Mouse (Mus musculus): ENCODE results near the gene Rps15. TPM values are rescaled to one million over a fixed set of nuclear protein-coding genes. Genes with fewer than 3 reads are reported as not detected.

Gene Rps15
- polyA plus RNA-seq, 1 experiment from 2014 or later, result 583 TPM

- ATAC-seq (ENCODE audit: low FRiP score), result 0 out of 2 replicates have a peak, but pooled peaks have one; percentile 19
Observed at GRCm38 (mm10) chr10:80281921-80282371, 10.3 kb upstream of the Rps15 start.

GRCm38 (mm10) chr10:80282481-80283441, 9.5 kb upstream of the Rps15 start:
- Histone ChIP-seq H3K27ac (peak overlapping the region; percentile 65), H3K9ac (no peak overlapping the region), H3K4me2 (no peak overlapping the region), H3K4me3 (no peak overlapping the region), H3K36me3 (peaks cover 95% of the 10 kb centered on the region), H3K4me1 (replicated peaks) (peaks cover 14% of the 10 kb centered on the region), H3K9me3 (no peaks in the 10 kb centered on the region), H3K27me3 (no peaks in the 10 kb centered on the region)
- no peak for ATAC-seq (ENCODE audit: low FRiP score)
- 92% methylated on average over 20 of the region's 20 CpGs for WGBS

More at GRCm38 (mm10) chr10:80281921-80282371, 10.3 kb upstream of the Rps15 start:
- Histone ChIP-seq H3K4me2 (no peak overlapping the region), H3K9me3 (no peaks in the 10 kb centered on the region), H3K9ac (peak overlapping the region; percentile 49; the same call in 1 of the 2 replicates), H3K4me1 (replicated peaks) (peaks cover 14% of the 10 kb centered on the region), H3K36me3 (peaks cover 96% of the 10 kb centered on the region), H3K27ac (peak overlapping the region; percentile 65), H3K27me3 (no peaks in the 10 kb centered on the region), H3K4me3 (no peak overlapping the region)
- 46% methylated on average over 8 of the region's 8 CpGs for WGBS

- no peaks in the 10 kb centered on the region for H3K27me3 ChIP-seq
- H3K9ac ChIP-seq, result no peak overlapping the region
- H3K4me1 ChIP-seq (replicated peaks), result peaks cover 14% of the 10 kb centered on the region
- H3K36me3 ChIP-seq, result peaks cover 85% of the 10 kb centered on the region
- 80% methylated on average over 15 of the region's 15 CpGs for WGBS
- H3K27ac ChIP-seq, result no peak overlapping the region
- no peaks in the 10 kb centered on the region for H3K9me3 ChIP-seq
- no peak overlapping the region for H3K4me3 ChIP-seq
- H3K4me2 ChIP-seq, result no peak overlapping the region
- ATAC-seq (ENCODE audit: low FRiP score), result no peak
Observed at GRCm38 (mm10) chr10:80285222-80286070, 6.8 kb upstream of the Rps15 start.

- Histone ChIP-seq H3K4me1 (replicated peaks) (peaks cover 8% of the 10 kb centered on the region), H3K4me2 (no peak overlapping the region), H3K27me3 (no peaks in the 10 kb centered on the region), H3K27ac (no peak overlapping the region), H3K9ac (no peak overlapping the region), H3K4me3 (no peak overlapping the region), H3K36me3 (peaks cover 60% of the 10 kb centered on the region), H3K9me3 (no peaks in the 10 kb centered on the region)
- no peak for ATAC-seq (ENCODE audit: low FRiP score)
- 96% methylated on average over 12 of the region's 12 CpGs for WGBS
Observed at GRCm38 (mm10) chr10:80288097-80288496, 4.2 kb upstream of the Rps15 start.

- WGBS, result 77% methylated on average over 8 of the region's 8 CpGs
- no peak for ATAC-seq (ENCODE audit: low FRiP score)
- Histone ChIP-seq H3K9ac (no peak overlapping the region), H3K9me3 (no peaks in the 10 kb centered on the region), H3K27ac (no peak overlapping the region), H3K27me3 (no peaks in the 10 kb centered on the region), H3K4me2 (no peak overlapping the region), H3K36me3 (peaks cover 58% of the 10 kb centered on the region), H3K4me3 (no peak overlapping the region), H3K4me1 (replicated peaks) (peaks cover 14% of the 10 kb centered on the region)
Observed at GRCm38 (mm10) chr10:80288657-80289056, 3.6 kb upstream of the Rps15 start.

GRCm38 (mm10) chr10:80293325-80293724, 1.1 kb downstream of the Rps15 start:
- Histone ChIP-seq H3K4me3 (peak overlapping the region; percentile 89), H3K4me1 (replicated peaks) (peaks cover 60% of the 10 kb centered on the region), H3K36me3 (peaks cover 30% of the 10 kb centered on the region), H3K9me3 (no peaks in the 10 kb centered on the region), H3K27me3 (no peaks in the 10 kb centered on the region), H3K27ac (peak overlapping the region; percentile 95), H3K4me2 (peak overlapping the region; percentile 99), H3K9ac (peak overlapping the region; percentile 100)
- no peak for ATAC-seq (ENCODE audit: low FRiP score)
- 29% methylated on average over 14 of the region's 14 CpGs for WGBS

GRCm38 (mm10) chr10:80294311-80294710, 2.1 kb downstream of the Rps15 start:
- Histone ChIP-seq H3K9me3 (no peaks in the 10 kb centered on the region), H3K27ac (no peak overlapping the region), H3K27me3 (no peaks in the 10 kb centered on the region), H3K36me3 (peaks cover 20% of the 10 kb centered on the region), H3K4me2 (no peak overlapping the region), H3K9ac (peak overlapping the region; percentile 35; the same call in 1 of the 2 replicates), H3K4me3 (no peak overlapping the region; the same call in 1 of the 2 replicates), H3K4me1 (replicated peaks) (peaks cover 64% of the 10 kb centered on the region)
- 79% methylated on average over 4 of the region's 4 CpGs for WGBS
- no peak for ATAC-seq (ENCODE audit: low FRiP score)

GRCm38 (mm10) chr10:80294788-80295303, 2.6 kb downstream of the Rps15 start:
- ATAC-seq (ENCODE audit: low FRiP score), result no peak
- H3K27ac ChIP-seq, result peak overlapping the region; percentile 97; the same call in 1 of the 2 replicates
- peaks cover 68% of the 10 kb centered on the region for H3K4me1 ChIP-seq (replicated peaks)
- H3K36me3 ChIP-seq, result peaks cover 19% of the 10 kb centered on the region
- no peaks in the 10 kb centered on the region for H3K27me3 ChIP-seq
- no peaks in the 10 kb centered on the region for H3K9me3 ChIP-seq
- peak overlapping the region; percentile 98 for H3K4me2 ChIP-seq
- peak overlapping the region; percentile 53; the same call in 1 of the 2 replicates for H3K4me3 ChIP-seq
- 52% methylated on average over 7 of the region's 7 CpGs for WGBS
- H3K9ac ChIP-seq, result peak overlapping the region; percentile 99

- WGBS, result under 1% methylated on average over 26 of the region's 26 CpGs
- ATAC-seq (ENCODE audit: low FRiP score), result peak; percentile 58
- Histone ChIP-seq H3K4me3 (peak within 1 kb of the TSS; percentile 53), H3K9me3 (no peaks in the 10 kb centered on the region), H3K9ac (peak within 1 kb of the TSS; percentile 99), H3K36me3 (peaks cover 19% of the 10 kb centered on the region), H3K27ac (peak within 1 kb of the TSS; percentile 97), H3K27me3 (no peaks in the 10 kb centered on the region), H3K4me2 (peak within 1 kb of the TSS; percentile 98), H3K4me1 (replicated peaks) (peaks cover 76% of the 10 kb centered on the region)
Observed at GRCm38 (mm10) chr10:80295618-80296425, 3.6 kb downstream of the Rps15 start, which contains the start of gene Apc2. Apc2 (plus strand) TSS chr10:80295977.

- H3K36me3 ChIP-seq, result peaks cover 20% of the 10 kb centered on the region
- H3K27me3 ChIP-seq, result no peaks in the 10 kb centered on the region
- 80% methylated on average over 5 of the region's 5 CpGs for WGBS
- H3K4me2 ChIP-seq, result peak overlapping the region; percentile 98
- no peak for ATAC-seq (ENCODE audit: low FRiP score)
- peak overlapping the region; percentile 53 for H3K4me3 ChIP-seq
- H3K9ac ChIP-seq, result peak overlapping the region; percentile 99
- peak overlapping the region; percentile 97 for H3K27ac ChIP-seq
- no peaks in the 10 kb centered on the region for H3K9me3 ChIP-seq
- peaks cover 83% of the 10 kb centered on the region for H3K4me1 ChIP-seq (replicated peaks)
Observed at GRCm38 (mm10) chr10:80296824-80297223, 4.6 kb downstream of the Rps15 start.

- Histone ChIP-seq H3K27me3 (no peaks in the 10 kb centered on the region), H3K9me3 (no peaks in the 10 kb centered on the region), H3K4me2 (peak overlapping the region; percentile 98), H3K27ac (peak overlapping the region; percentile 97), H3K4me3 (no peak overlapping the region; the same call in 1 of the 2 replicates), H3K4me1 (replicated peaks) (peaks cover 88% of the 10 kb centered on the region), H3K36me3 (peaks cover 28% of the 10 kb centered on the region), H3K9ac (peak overlapping the region; percentile 99)
- WGBS, result 66% methylated on average over 8 of the region's 8 CpGs
- ATAC-seq (ENCODE audit: low FRiP score), result no peak
Observed at GRCm38 (mm10) chr10:80297526-80298133, 5.4 kb downstream of the Rps15 start.
